Comparison of ENCODE assay signal across 8 mouse cellular contexts in the genomic region with DNA sequence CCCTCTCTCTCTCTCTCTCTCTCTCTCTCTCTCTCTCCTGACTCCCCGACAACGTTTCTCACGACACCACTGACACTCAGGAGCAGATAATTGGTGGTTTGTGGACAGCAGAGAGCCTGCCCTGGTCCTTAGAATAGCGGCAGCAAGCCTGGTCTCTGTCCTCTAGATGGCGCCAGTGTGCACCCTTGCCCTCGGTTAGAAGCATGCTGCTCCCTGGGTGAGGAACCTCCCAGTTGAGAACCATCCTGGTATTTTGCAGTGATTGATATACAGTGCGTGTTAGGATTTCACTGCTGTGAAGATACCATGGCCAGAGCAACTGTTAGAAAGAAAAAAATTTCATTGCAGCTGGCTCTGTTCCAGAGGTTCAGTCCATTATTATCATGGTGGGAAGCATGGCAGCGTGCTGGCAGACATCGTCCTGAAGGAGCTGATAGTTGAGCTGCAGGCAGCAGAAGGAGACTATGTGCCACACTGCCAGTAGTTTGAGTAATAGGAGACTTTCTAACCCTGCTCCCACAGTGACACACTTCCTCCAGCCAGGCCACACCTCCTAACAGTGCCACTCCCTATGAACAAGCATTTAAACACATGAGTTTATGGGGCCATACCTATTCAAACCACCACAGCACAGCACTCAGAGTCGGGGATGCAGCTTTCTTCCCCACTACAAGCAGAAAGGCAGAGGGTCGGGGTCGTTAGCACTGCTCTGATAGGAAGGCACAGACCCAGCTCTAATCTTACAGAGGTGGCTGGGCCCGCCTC.
A peak's percentile ranks its signal among the peaks of the same experiment; 100 is the strongest.
DNase-seq lines count a peak whose midpoint lies in the region; ATAC-seq and TF ChIP-seq lines count a peak whose summit lies in the region.

No protein-coding gene starts in this region.

- H3K4me2 ChIP-seq in hindbrain, postnatal 0 days (ENCODE audit: low read depth, low read length) = no peak overlapping the region

- peak; percentile 90 for ATAC-seq in hindbrain, postnatal 0 days
- peak; percentile 89 for ATAC-seq in megakaryocyte-erythroid progenitor cell, adult 5-6 weeks (replicated peaks; ENCODE audit: low FRiP score, low TSS enrichment, poor library complexity, severe bottlenecking)

- peak; percentile 88 for TF ChIP-seq CTCF in hindbrain, postnatal 0 days (IDR thresholded peaks at IDR 0.05; ENCODE audit: low read depth)

- H3K9ac ChIP-seq in hindbrain, postnatal 0 days (replicated peaks; ENCODE audit: low read length) = no peak overlapping the region

- H3K4me1 ChIP-seq in hindbrain, postnatal 0 days (ENCODE audit: insufficient read depth, low read length) = no peaks in the 10 kb centered on the region; the same call in 1 of the 2 replicates

- H3K27ac ChIP-seq in hindbrain, postnatal 0 days = no peak overlapping the region

- peak; percentile 71 to 90 for DNase-seq in adrenal gland, adult (ENCODE audit: inconsistent age in 2 of 2, low spot score in 1 of 2)
- DNase-seq in cerebellum, postnatal 4 days (ENCODE audit: low spot score in 2 of 2) = peak; percentile 53 to 71
- DNase-seq in gastrocnemius, postnatal 10 days = peak; percentile 72
- DNase-seq in hindbrain, postnatal 0 days (ENCODE audit: low spot score) = peak; percentile 86
- DNase-seq in left cerebral cortex, postnatal 10 days (ENCODE audit: extremely low spot score in 1 of 2, low spot score in 2 of 2) = peak; percentile 30 to 67
- peak; percentile 42 to 57 for DNase-seq in right cerebral cortex, adult 2 months (ENCODE audit: low spot score in 2 of 2)
- peak; percentile 58 for DNase-seq in yolk sac, embryonic 10.5 days (ENCODE audit: low spot score)

- H3K9me3 ChIP-seq in hindbrain, postnatal 0 days (ENCODE audit: low read length) = no peaks in the 10 kb centered on the region

- no peaks in the 10 kb centered on the region for H3K36me3 ChIP-seq in hindbrain, postnatal 0 days (ENCODE audit: insufficient read depth, low read length)

- no peak overlapping the region for H3K4me3 ChIP-seq in hindbrain, postnatal 0 days (ENCODE audit: low read length)

- intact Hi-C loops in left cerebral cortex, postnatal 10 days (cut with DNase I) = loop anchor here (5.0 kb wide), 1 partner anchor 115 kb away; no protein-coding TSS in a partner anchor

- no peaks in the 10 kb centered on the region for H3K27me3 ChIP-seq in hindbrain, postnatal 0 days (ENCODE audit: insufficient read depth, low read length)

- 38% methylated on average over 13 of the region's 13 CpGs for WGBS in hindbrain, postnatal 0 days
